Mouse (Mus musculus) liver, embryonic 12.5 days (tissue): ENCODE results near the gene Lefty1. TPM values are rescaled to one million over a fixed set of nuclear protein-coding genes. Genes with fewer than 3 reads are reported as not detected.

Source experiments
- polyA plus RNA-seq: library from polyadenylated mRNA; unstranded; fragments of >200 nt; fragmentation: Nextera tagmentation; extraction: Ambion mirVana; gene quantifications from 2 replicates; pipeline ENCODE4 v1.2.1, GENCODE M21; 2016

Gene Lefty1
- polyA plus RNA-seq, 1 experiment from 2014 or later, result 4.7 TPM

Other genes with a start within 250 kb of the Lefty1 start
- gene Mixl1, start 238.0 kb upstream of the Lefty1 start, polyA plus RNA-seq, result 1.0 and 1.1 TPM in 2 replicates
- gene Acbd3, start 209.0 kb upstream of the Lefty1 start, polyA plus RNA-seq, result 13.9 and 15.6 TPM in 2 replicates
- 1,997 and 2,057 TPM in 2 replicates for gene H3f3a, start 121.1 kb upstream of the Lefty1 start, polyA plus RNA-seq
- gene Sde2, start 83.9 kb upstream of the Lefty1 start, polyA plus RNA-seq, result 39.2 and 39.4 TPM in 2 replicates
- not detected in 2 replicates for gene Lefty2, start 41.9 kb upstream of the Lefty1 start, polyA plus RNA-seq
- 146 and 150 TPM in 2 replicates for gene Pycr2, start 30.7 kb upstream of the Lefty1 start, polyA plus RNA-seq
- 6.5 and 6.6 TPM in 2 replicates for gene Tmem63a, start 7.3 kb downstream of the Lefty1 start, polyA plus RNA-seq
- gene Ephx1, start 85.9 kb downstream of the Lefty1 start, polyA plus RNA-seq, result 2.1 and 2.2 TPM in 2 replicates
- 0.08 TPM in 1 of 2 replicates, not detected in the other for gene 9130409I23Rik, start 116.2 kb downstream of the Lefty1 start, polyA plus RNA-seq
- gene Nvl, start 209.2 kb downstream of the Lefty1 start, polyA plus RNA-seq, result 19.6 and 20.0 TPM in 2 replicates
- gene Cnih4, start 209.7 kb downstream of the Lefty1 start, polyA plus RNA-seq, result 56.4 and 62.1 TPM in 2 replicates